Mouse (Mus musculus): ENCODE results near the gene Slc28a2. TPM values are rescaled to one million over a fixed set of nuclear protein-coding genes. Genes with fewer than 3 reads are reported as not detected.
"Not testable (repeated sequence)": the region's sequence is repeated elsewhere in the genome, so short reads cannot be mapped to it uniquely, and the experiment has no call there.

Slc28a2 gene
- polyA plus RNA-seq, 1 experiment from 2014 or later = 16.7 TPM

GRCm38 (mm10) chr2:122385095-122385494 is 41.2 kb upstream of the Slc28a2 start:
- Histone ChIP-seq H3K27me3 (ENCODE audit: control insufficient read depth, insufficient read depth, low read length) (no peaks in the 10 kb centered on the region), H3K4me2 (ENCODE audit: low read depth, low read length) (no peak overlapping the region), H3K9ac (ENCODE audit: low read length) (no peak overlapping the region), H3K4me1 (ENCODE audit: control insufficient read depth, insufficient read depth, low read length) (no peaks in the 10 kb centered on the region), H3K27ac (ENCODE audit: low read length) (no peak overlapping the region), H3K36me3 (ENCODE audit: control insufficient read depth, insufficient read depth, low read length) (no peaks in the 10 kb centered on the region), H3K4me3 (replicated peaks; ENCODE audit: low read length) (no peak overlapping the region), H3K9me3 (replicated peaks; ENCODE audit: control insufficient read depth, low read length) (no peaks in the 10 kb centered on the region)
- ATAC-seq (ENCODE audit: insufficient read depth, low FRiP score) = no peak
- 39% methylated on average over 3 of the region's 3 CpGs for WGBS

- not testable (repeated sequence) for ATAC-seq (ENCODE audit: insufficient read depth, low FRiP score)
These were observed 39.1 kb upstream of the Slc28a2 start for GRCm38 (mm10) chr2:122387135-122387534.

GRCm38 (mm10) chr2:122396150-122396549 is 30.1 kb upstream of the Slc28a2 start:
- no peak for ATAC-seq (ENCODE audit: insufficient read depth, low FRiP score)
- no peak overlapping the region for H3K4me2 ChIP-seq (ENCODE audit: low read depth, low read length)
- WGBS = 88% methylated on average over 1 of the region's 1 CpGs
- H3K27me3 ChIP-seq (ENCODE audit: control insufficient read depth, insufficient read depth, low read length) = no peaks in the 10 kb centered on the region
- H3K4me1 ChIP-seq (ENCODE audit: control insufficient read depth, insufficient read depth, low read length) = no peaks in the 10 kb centered on the region
- H3K27ac ChIP-seq (ENCODE audit: low read length) = no peak overlapping the region
- no peak overlapping the region for H3K9ac ChIP-seq (ENCODE audit: low read length)
- no peaks in the 10 kb centered on the region for H3K36me3 ChIP-seq (ENCODE audit: control insufficient read depth, insufficient read depth, low read length)
- H3K4me3 ChIP-seq (replicated peaks; ENCODE audit: low read length) = no peak overlapping the region
- no peaks in the 10 kb centered on the region for H3K9me3 ChIP-seq (replicated peaks; ENCODE audit: control insufficient read depth, low read length)

More at GRCm38 (mm10) chr2:122387135-122387534, 39.1 kb upstream of the Slc28a2 start:
- H3K36me3 ChIP-seq (ENCODE audit: control insufficient read depth, insufficient read depth, low read length); H3K9ac ChIP-seq (ENCODE audit: low read length); H3K27ac ChIP-seq (ENCODE audit: low read length); H3K4me2 ChIP-seq (ENCODE audit: low read depth, low read length); H3K9me3 ChIP-seq (replicated peaks; ENCODE audit: control insufficient read depth, low read length); H3K4me1 ChIP-seq (ENCODE audit: control insufficient read depth, insufficient read depth, low read length); H3K4me3 ChIP-seq (replicated peaks; ENCODE audit: low read length); H3K27me3 ChIP-seq (ENCODE audit: control insufficient read depth, insufficient read depth, low read length): not testable (repeated sequence)
- WGBS = 90% methylated on average over 3 of the region's 3 CpGs

- no peak overlapping the region for H3K9ac ChIP-seq (ENCODE audit: low read length)
- 80% methylated on average over 2 of the region's 2 CpGs for WGBS
- H3K27me3 ChIP-seq (ENCODE audit: control insufficient read depth, insufficient read depth, low read length) = no peaks in the 10 kb centered on the region
- H3K4me2 ChIP-seq (ENCODE audit: low read depth, low read length) = no peak overlapping the region
- ATAC-seq (ENCODE audit: insufficient read depth, low FRiP score) = no peak
- no peaks in the 10 kb centered on the region for H3K36me3 ChIP-seq (ENCODE audit: control insufficient read depth, insufficient read depth, low read length)
- no peak overlapping the region for H3K27ac ChIP-seq (ENCODE audit: low read length)
- no peaks in the 10 kb centered on the region for H3K4me1 ChIP-seq (ENCODE audit: control insufficient read depth, insufficient read depth, low read length)
- H3K9me3 ChIP-seq (replicated peaks; ENCODE audit: control insufficient read depth, low read length) = no peaks in the 10 kb centered on the region
- H3K4me3 ChIP-seq (replicated peaks; ENCODE audit: low read length) = no peak overlapping the region
These were observed 18.7 kb upstream of the Slc28a2 start for GRCm38 (mm10) chr2:122407607-122408006.

- no peaks in the 10 kb centered on the region for H3K27me3 ChIP-seq (ENCODE audit: control insufficient read depth, insufficient read depth, low read length)
- H3K9me3 ChIP-seq (replicated peaks; ENCODE audit: control insufficient read depth, low read length) = no peaks in the 10 kb centered on the region
- no peaks in the 10 kb centered on the region for H3K4me1 ChIP-seq (ENCODE audit: control insufficient read depth, insufficient read depth, low read length)
- no peak overlapping the region for H3K4me3 ChIP-seq (replicated peaks; ENCODE audit: low read length)
- ATAC-seq (ENCODE audit: insufficient read depth, low FRiP score) = no peak
- no peak overlapping the region for H3K4me2 ChIP-seq (ENCODE audit: low read depth, low read length)
- no peak overlapping the region for H3K9ac ChIP-seq (ENCODE audit: low read length)
- no peak overlapping the region for H3K27ac ChIP-seq (ENCODE audit: low read length)
- 74% methylated on average over 7 of the region's 7 CpGs for WGBS
- no peaks in the 10 kb centered on the region for H3K36me3 ChIP-seq (ENCODE audit: control insufficient read depth, insufficient read depth, low read length)
These were observed 17.3 kb upstream of the Slc28a2 start for GRCm38 (mm10) chr2:122408928-122409327.

GRCm38 (mm10) chr2:122426645-122427044 is 368 bp downstream of the Slc28a2 start:
- H3K9me3 ChIP-seq (replicated peaks; ENCODE audit: control insufficient read depth, low read length); H3K27ac ChIP-seq (ENCODE audit: low read length); H3K4me1 ChIP-seq (ENCODE audit: control insufficient read depth, insufficient read depth, low read length); H3K27me3 ChIP-seq (ENCODE audit: control insufficient read depth, insufficient read depth, low read length); H3K4me3 ChIP-seq (replicated peaks; ENCODE audit: low read length); H3K36me3 ChIP-seq (ENCODE audit: control insufficient read depth, insufficient read depth, low read length); ATAC-seq (ENCODE audit: insufficient read depth, low FRiP score); H3K4me2 ChIP-seq (ENCODE audit: low read depth, low read length); H3K9ac ChIP-seq (ENCODE audit: low read length): not testable (repeated sequence)
- WGBS = 53% methylated on average over 2 of the region's 2 CpGs

- not testable (repeated sequence) for H3K27ac ChIP-seq (ENCODE audit: low read length); H3K4me1 ChIP-seq (ENCODE audit: control insufficient read depth, insufficient read depth, low read length); H3K36me3 ChIP-seq (ENCODE audit: control insufficient read depth, insufficient read depth, low read length); H3K27me3 ChIP-seq (ENCODE audit: control insufficient read depth, insufficient read depth, low read length); ATAC-seq (ENCODE audit: insufficient read depth, low FRiP score); H3K9me3 ChIP-seq (replicated peaks; ENCODE audit: control insufficient read depth, low read length); H3K9ac ChIP-seq (ENCODE audit: low read length); H3K4me2 ChIP-seq (ENCODE audit: low read depth, low read length); H3K4me3 ChIP-seq (replicated peaks; ENCODE audit: low read length)
- WGBS = 75% methylated on average over 5 of the region's 5 CpGs
These were observed 12.6 kb downstream of the Slc28a2 start for GRCm38 (mm10) chr2:122438706-122439482.

GRCm38 (mm10) chr2:122440521-122440920 is 14.2 kb downstream of the Slc28a2 start:
- not testable (repeated sequence) for H3K27me3 ChIP-seq (ENCODE audit: control insufficient read depth, insufficient read depth, low read length); H3K4me3 ChIP-seq (replicated peaks; ENCODE audit: low read length); H3K9ac ChIP-seq (ENCODE audit: low read length); H3K9me3 ChIP-seq (replicated peaks; ENCODE audit: control insufficient read depth, low read length); H3K36me3 ChIP-seq (ENCODE audit: control insufficient read depth, insufficient read depth, low read length); H3K4me2 ChIP-seq (ENCODE audit: low read depth, low read length); H3K27ac ChIP-seq (ENCODE audit: low read length); H3K4me1 ChIP-seq (ENCODE audit: control insufficient read depth, insufficient read depth, low read length)
- ATAC-seq (ENCODE audit: insufficient read depth, low FRiP score) = peak; percentile 71
- WGBS = 0% methylated on average over 1 of the region's 3 CpGs

- Histone ChIP-seq H3K9me3 (replicated peaks; ENCODE audit: control insufficient read depth, low read length) (no peaks in the 10 kb centered on the region), H3K4me1 (ENCODE audit: control insufficient read depth, insufficient read depth, low read length) (no peaks in the 10 kb centered on the region), H3K27me3 (ENCODE audit: control insufficient read depth, insufficient read depth, low read length) (no peaks in the 10 kb centered on the region), H3K36me3 (ENCODE audit: control insufficient read depth, insufficient read depth, low read length) (no peaks in the 10 kb centered on the region), H3K9ac (ENCODE audit: low read length) (no peak overlapping the region), H3K4me3 (replicated peaks; ENCODE audit: low read length) (0 out of 2 replicates have a peak overlapping the region, but pooled peaks have one; percentile 8), H3K27ac (ENCODE audit: low read length) (peak overlapping the region; percentile 21; the same call in 1 of the 2 replicates), H3K4me2 (ENCODE audit: low read depth, low read length) (peak overlapping the region; percentile 3; the same call in 1 of the 2 replicates)
- 63% methylated on average over 7 of the region's 7 CpGs for WGBS
- peak; percentile 50 for ATAC-seq (ENCODE audit: insufficient read depth, low FRiP score)
These were observed 15.0 kb downstream of the Slc28a2 start for GRCm38 (mm10) chr2:122441000-122441933.
